Mouse (Mus musculus) liver, embryonic 14.5 days (tissue): ENCODE measurements at regions not wholly inside any gene's neighbourhood (a gene's known extent, or its start where the extent isn't known, plus 50 kb on each side); places are given as distances from the start of the nearest gene placed in this dataset.

Experiments
- CTCF ChIP-seq: IDR thresholded peaks from 2 replicates; pipeline ENCODE4 v1.5.1; 2016; ENCODE audit warnings: antibody characterized with exemption, low read depth, control low read depth
- EP300 ChIP-seq: IDR thresholded peaks from 2 replicates; pipeline ENCODE4 v1.6.1; 2016; ENCODE audit warnings: antibody characterized with exemption, low read depth

GRCm38 (mm10) chr8:103422313-103422973 lies 637.0 kb upstream of the Cdh11 start:
- TF ChIP-seq CTCF: no peak
- TF ChIP-seq EP300: no peak
